Mouse (Mus musculus): ENCODE data around the gene Flt3l. TPM values are rescaled to one million over a fixed set of nuclear protein-coding genes. Genes with fewer than 3 reads are reported as not detected.
"Not testable (repeated sequence)": the region's sequence is repeated elsewhere in the genome, so short reads cannot be mapped to it uniquely, and the experiment has no call there.

Gene Flt3l
- polyA plus RNA-seq, 1 experiment from 2014 or later, result 2.4 TPM

- Histone ChIP-seq H3K4me1 (replicated peaks; ENCODE audit: insufficient read depth, low read length) (peaks cover 30% of the 10 kb centered on the region; the same call in 1 of the 2 replicates), H3K9ac (ENCODE audit: low read depth, low read length) (peak within 1 kb of the TSS; percentile 96), H3K36me3 (ENCODE audit: insufficient read depth, low read length) (peaks cover 19% of the 10 kb centered on the region), H3K27me3 (ENCODE audit: insufficient read depth, low read length) (no peaks in the 10 kb centered on the region), H3K4me2 (ENCODE audit: low read length) (peak within 1 kb of the TSS; percentile 82), H3K9me3 (replicated peaks; ENCODE audit: low read length) (no peaks in the 10 kb centered on the region), H3K27ac (peak within 1 kb of the TSS; percentile 90), H3K4me3 (replicated peaks; ENCODE audit: low read depth, low read length) (peak within 1 kb of the TSS; percentile 85)
- peak; percentile 92 for ATAC-seq (replicated peaks; ENCODE audit: low FRiP score, low read depth)
- peak; percentile 89 for TF ChIP-seq CTCF (IDR thresholded peaks at IDR 0.05; ENCODE audit: low read depth)
- DNase-seq (ENCODE audit: low spot score), result peak; percentile 99
- under 1% methylated on average over 48 of the region's 48 CpGs for WGBS
Observed at GRCm38 (mm10) chr7:45128624-45129246, 7.5 kb downstream of the Flt3l start, which contains the start of gene Rpl13a. Rpl13a (minus strand) TSS chr7:45128761.

GRCm38 (mm10) chr7:45127700-45128224 is 8.5 kb downstream of the Flt3l start:
- H3K9me3 ChIP-seq (replicated peaks; ENCODE audit: low read length), result no peaks in the 10 kb centered on the region
- DNase-seq (ENCODE audit: low spot score) (no peak), ATAC-seq (replicated peaks; ENCODE audit: low FRiP score, low read depth) (no peak)
- H3K4me3 ChIP-seq (replicated peaks; ENCODE audit: low read depth, low read length), result peak overlapping the region; percentile 85
- peak overlapping the region; percentile 96 for H3K9ac ChIP-seq (ENCODE audit: low read depth, low read length)
- H3K27me3 ChIP-seq (ENCODE audit: insufficient read depth, low read length), result no peaks in the 10 kb centered on the region
- peaks cover 24% of the 10 kb centered on the region for H3K36me3 ChIP-seq (ENCODE audit: insufficient read depth, low read length)
- no peak for TF ChIP-seq CTCF (IDR thresholded peaks at IDR 0.05; ENCODE audit: low read depth)
- H3K4me1 ChIP-seq (replicated peaks; ENCODE audit: insufficient read depth, low read length), result peaks cover 35% of the 10 kb centered on the region; the same call in 1 of the 2 replicates
- 3% methylated on average over 6 of the region's 6 CpGs for WGBS
- peak overlapping the region; percentile 87 for H3K27ac ChIP-seq
- peak overlapping the region; percentile 82 for H3K4me2 ChIP-seq (ENCODE audit: low read length)

- DNase-seq (ENCODE audit: low spot score), result no peak
- TF ChIP-seq CTCF (IDR thresholded peaks at IDR 0.05; ENCODE audit: low read depth), result peak; percentile 41; the same call in 1 of the 2 replicates
- WGBS, result 31% methylated on average over 21 of the region's 21 CpGs
- Histone ChIP-seq H3K27me3 (ENCODE audit: insufficient read depth, low read length) (no peaks in the 10 kb centered on the region), H3K36me3 (ENCODE audit: insufficient read depth, low read length) (peaks cover 31% of the 10 kb centered on the region), H3K9ac (ENCODE audit: low read depth, low read length) (peak overlapping the region; percentile 96), H3K4me3 (replicated peaks; ENCODE audit: low read depth, low read length) (peak overlapping the region; percentile 85), H3K27ac (peak overlapping the region; percentile 87), H3K4me1 (replicated peaks; ENCODE audit: insufficient read depth, low read length) (peaks cover 40% of the 10 kb centered on the region; the same call in 1 of the 2 replicates), H3K4me2 (ENCODE audit: low read length) (peak overlapping the region; percentile 82), H3K9me3 (replicated peaks; ENCODE audit: low read length) (no peaks in the 10 kb centered on the region)
- ATAC-seq (replicated peaks; ENCODE audit: low FRiP score, low read depth), result no peak
Observed at GRCm38 (mm10) chr7:45126844-45127699, 9.2 kb downstream of the Flt3l start.

- Histone ChIP-seq H3K4me2 (ENCODE audit: low read length) (peak overlapping the region; percentile 82), H3K27me3 (ENCODE audit: insufficient read depth, low read length) (no peaks in the 10 kb centered on the region), H3K9me3 (replicated peaks; ENCODE audit: low read length) (no peaks in the 10 kb centered on the region), H3K4me3 (replicated peaks; ENCODE audit: low read depth, low read length) (peak overlapping the region; percentile 85; the same call in 1 of the 2 replicates), H3K36me3 (ENCODE audit: insufficient read depth, low read length) (peaks cover 39% of the 10 kb centered on the region), H3K4me1 (replicated peaks; ENCODE audit: insufficient read depth, low read length) (peaks cover 40% of the 10 kb centered on the region; the same call in 1 of the 2 replicates), H3K9ac (ENCODE audit: low read depth, low read length) (peak overlapping the region; percentile 96; the same call in 1 of the 2 replicates), H3K27ac (peak overlapping the region; percentile 87; the same call in 1 of the 2 replicates)
- ATAC-seq (replicated peaks; ENCODE audit: low FRiP score, low read depth) (no peak), DNase-seq (ENCODE audit: low spot score) (no peak)
- 71% methylated on average over 17 of the region's 17 CpGs for WGBS
- no peak for TF ChIP-seq CTCF (IDR thresholded peaks at IDR 0.05; ENCODE audit: low read depth)
Observed at GRCm38 (mm10) chr7:45126147-45126843, 9.9 kb downstream of the Flt3l start.

- H3K27ac ChIP-seq, result peak overlapping the region; percentile 80; the same call in 1 of the 2 replicates
- not testable (repeated sequence) for ATAC-seq (replicated peaks; ENCODE audit: low FRiP score, low read depth)
Observed at GRCm38 (mm10) chr7:45125649-45126048, 10.6 kb downstream of the Flt3l start.

More at GRCm38 (mm10) chr7:45125649-45126048, 10.6 kb downstream of the Flt3l start:
- Histone ChIP-seq H3K4me1 (replicated peaks; ENCODE audit: insufficient read depth, low read length) (peaks cover 40% of the 10 kb centered on the region; the same call in 1 of the 2 replicates), H3K36me3 (ENCODE audit: insufficient read depth, low read length) (peaks cover 45% of the 10 kb centered on the region)
- not testable (repeated sequence) for H3K27me3 ChIP-seq (ENCODE audit: insufficient read depth, low read length); H3K4me3 ChIP-seq (replicated peaks; ENCODE audit: low read depth, low read length); H3K9me3 ChIP-seq (replicated peaks; ENCODE audit: low read length); H3K9ac ChIP-seq (ENCODE audit: low read depth, low read length); H3K4me2 ChIP-seq (ENCODE audit: low read length); DNase-seq (ENCODE audit: low spot score)
- 63% methylated on average over 5 of the region's 5 CpGs for WGBS

Measured in kidney, postnatal 0 days (tissue).